Mouse (Mus musculus): ENCODE results near the gene Tex33.

- TF ChIP-seq CTCF (IDR thresholded peaks at IDR 0.05; ENCODE audit: borderline replicate concordance, insufficient read depth, low read depth, low read length) (no peak), POLR2A (IDR thresholded peaks at IDR 0.05; ENCODE audit: borderline replicate concordance, insufficient read depth, low read length) (no peak)
Observed at GRCm38 (mm10) chr15:78420395-78420794, 24.7 kb upstream of the Tex33 start.

Measured in cerebellum, adult 2 months (tissue).